10 mouse cellular contexts compared by ENCODE assay signal in genomic region chr17:21533961-21534360, GRCm38 (mm10). TPM values are rescaled to one million over a fixed set of nuclear protein-coding genes. Genes with fewer than 3 reads are reported as not detected.
DNase-seq lines count a peak whose midpoint lies in the region; ATAC-seq and TF ChIP-seq lines count a peak whose summit lies in the region.
"Had no signal": no experiment of that assay in that cellular context is flagged by ENCODE, and none has a peak within 500 bp of the region (broad histone marks: within the 10 kb centered on the region; RNA-seq: fewer than 3 reads in every experiment).

No protein-coding gene starts in this region.

- no peaks in the 10 kb centered on the region for H3K27me3 ChIP-seq in heart, embryonic 13.5 days (replicated peaks)
- H3K27me3 ChIP-seq in heart, embryonic 12.5 days (replicated peaks), result no peaks in the 10 kb centered on the region
- H3K27me3 ChIP-seq in liver, embryonic 13.5 days, result no peaks in the 10 kb centered on the region
- H3K27me3 ChIP-seq in liver, postnatal 0 days (ENCODE audit: insufficient read depth, low read length), result no peaks in the 10 kb centered on the region
- H3K27me3 ChIP-seq in intestine, embryonic 16.5 days (replicated peaks; ENCODE audit: control insufficient read depth, insufficient read depth, low read length), result no peaks in the 10 kb centered on the region
- H3K27me3 ChIP-seq: hindbrain, embryonic 12.5 days; limb, embryonic 15.5 days had no signal

- 85% methylated on average over 1 of the region's 1 CpGs for WGBS in heart, embryonic 13.5 days
- 87% methylated on average over 1 of the region's 1 CpGs for WGBS in heart, embryonic 12.5 days
- 82% methylated on average over 1 of the region's 1 CpGs for WGBS in liver, embryonic 13.5 days (ENCODE audit: insufficient replicate concordance)
- 80% methylated on average over 1 of the region's 1 CpGs for WGBS in liver, postnatal 0 days (ENCODE audit: insufficient replicate concordance)
- 100% methylated on average over 1 of the region's 1 CpGs for WGBS in intestine, embryonic 16.5 days

- H3K4me1 ChIP-seq in heart, embryonic 13.5 days, result peaks cover 26% of the 10 kb centered on the region
- peaks cover 21% of the 10 kb centered on the region for H3K4me1 ChIP-seq in heart, embryonic 12.5 days (replicated peaks)
- H3K4me1 ChIP-seq in liver, embryonic 13.5 days (replicated peaks), result peaks cover 39% of the 10 kb centered on the region
- H3K4me1 ChIP-seq in liver, postnatal 0 days (ENCODE audit: insufficient read depth), result peaks cover 26% of the 10 kb centered on the region
- H3K4me1 ChIP-seq in intestine, embryonic 16.5 days (ENCODE audit: control insufficient read depth, insufficient read depth, low read length), result peaks cover 20% of the 10 kb centered on the region

- no peak overlapping the region for H3K4me3 ChIP-seq in heart, embryonic 13.5 days
- H3K4me3 ChIP-seq in heart, embryonic 12.5 days, result no peak overlapping the region
- H3K4me3 ChIP-seq in liver, embryonic 13.5 days (replicated peaks), result no peak overlapping the region
- H3K4me3 ChIP-seq in liver, postnatal 0 days (ENCODE audit: low read depth, low read length), result no peak overlapping the region
- no peak overlapping the region for H3K4me3 ChIP-seq in intestine, embryonic 16.5 days (ENCODE audit: low read length)
- H3K4me3 ChIP-seq: hindbrain, embryonic 12.5 days; limb, embryonic 15.5 days had no signal

- H3K36me3 ChIP-seq in heart, embryonic 13.5 days, result no peaks in the 10 kb centered on the region
- no peaks in the 10 kb centered on the region for H3K36me3 ChIP-seq in heart, embryonic 12.5 days
- no peaks in the 10 kb centered on the region for H3K36me3 ChIP-seq in liver, embryonic 13.5 days
- no peaks in the 10 kb centered on the region for H3K36me3 ChIP-seq in liver, postnatal 0 days (replicated peaks; ENCODE audit: insufficient read depth, low read length)
- no peaks in the 10 kb centered on the region for H3K36me3 ChIP-seq in intestine, embryonic 16.5 days (ENCODE audit: control insufficient read depth, insufficient read depth, low read length)
- H3K36me3 ChIP-seq: hindbrain, embryonic 12.5 days; limb, embryonic 15.5 days had no signal

- no peak for TF ChIP-seq CTCF in liver, postnatal 0 days (IDR thresholded peaks at IDR 0.05; ENCODE audit: low read depth)

- ATAC-seq in heart, embryonic 13.5 days (ENCODE audit: extremely low read depth, insufficient number of reproducible peaks, low FRiP score, low TSS enrichment), result no peak
- ATAC-seq in heart, embryonic 12.5 days (ENCODE audit: insufficient number of reproducible peaks, low FRiP score), result no peak
- ATAC-seq in liver, embryonic 13.5 days (ENCODE audit: low read depth), result no peak
- no peak for ATAC-seq in liver, postnatal 0 days
- no peak for ATAC-seq in intestine, embryonic 16.5 days

- H3K9me3 ChIP-seq in heart, embryonic 13.5 days, result no peaks in the 10 kb centered on the region
- no peaks in the 10 kb centered on the region for H3K9me3 ChIP-seq in heart, embryonic 12.5 days (replicated peaks)
- no peaks in the 10 kb centered on the region for H3K9me3 ChIP-seq in liver, embryonic 13.5 days (replicated peaks)
- no peaks in the 10 kb centered on the region for H3K9me3 ChIP-seq in liver, postnatal 0 days (ENCODE audit: low read length)
- H3K9me3 ChIP-seq in intestine, embryonic 16.5 days (ENCODE audit: control insufficient read depth, low read length), result no peaks in the 10 kb centered on the region
- H3K9me3 ChIP-seq: hindbrain, embryonic 12.5 days; limb, embryonic 15.5 days had no signal

- peak overlapping the region; percentile 28; the same call in 1 of the 2 replicates for H3K27ac ChIP-seq in heart, embryonic 13.5 days (replicated peaks)
- no peak overlapping the region for H3K27ac ChIP-seq in heart, embryonic 12.5 days (ENCODE audit: poor library complexity, severe bottlenecking)
- no peak overlapping the region for H3K27ac ChIP-seq in liver, embryonic 13.5 days
- 0 out of 2 replicates have a peak overlapping the region, but pooled peaks have one; percentile 7 for H3K27ac ChIP-seq in liver, postnatal 0 days (ENCODE audit: low read depth)
- no peak overlapping the region for H3K27ac ChIP-seq in intestine, embryonic 16.5 days (ENCODE audit: low read length)
- H3K27ac ChIP-seq: hindbrain, embryonic 12.5 days had no signal

- no peak for TF ChIP-seq EP300 in liver, postnatal 0 days (IDR thresholded peaks at IDR 0.05; ENCODE audit: low read depth)

- H3K9ac ChIP-seq in heart, embryonic 13.5 days, result peak overlapping the region; percentile 21; the same call in 1 of the 2 replicates
- H3K9ac ChIP-seq in heart, embryonic 12.5 days, result no peak overlapping the region
- H3K9ac ChIP-seq in liver, embryonic 13.5 days, result no peak overlapping the region
- H3K9ac ChIP-seq in liver, postnatal 0 days (replicated peaks), result no peak overlapping the region
- no peak overlapping the region for H3K9ac ChIP-seq in intestine, embryonic 16.5 days (ENCODE audit: low read depth, low read length)
- H3K9ac ChIP-seq: hindbrain, embryonic 12.5 days; limb, embryonic 15.5 days had no signal

- H3K4me2 ChIP-seq in heart, embryonic 13.5 days, result 0 out of 2 replicates have a peak overlapping the region, but pooled peaks have one; percentile 26
- no peak overlapping the region for H3K4me2 ChIP-seq in heart, embryonic 12.5 days
- H3K4me2 ChIP-seq in liver, embryonic 13.5 days, result 0 out of 2 replicates have a peak overlapping the region, but pooled peaks have one; percentile 17
- no peak overlapping the region for H3K4me2 ChIP-seq in liver, postnatal 0 days (ENCODE audit: low read depth, low read length)
- H3K4me2 ChIP-seq in intestine, embryonic 16.5 days (ENCODE audit: low read depth, low read length), result no peak overlapping the region
- H3K4me2 ChIP-seq: hindbrain, embryonic 12.5 days had no signal

- peak; percentile 24 to 73 for DNase-seq in adrenal gland, adult (ENCODE audit: inconsistent age in 2 of 2, low spot score in 1 of 2)
- DNase-seq in adrenal gland, postnatal 36 days, result no peak
- DNase-seq in liver, embryonic 13.5 days, result no peak
- no peak for DNase-seq in liver
- no peak for DNase-seq in liver, postnatal 0 days

RNA-seq across cellular contexts. Expression of gene Zfp52, which starts 1.4 kb away (rescaled TPM):
- total RNA-seq in adrenal gland, postnatal 36 days (2021), result 10 to 100 TPM; 29.6 to 33.9 TPM
- 2.7 and 3.3 TPM in 2 replicates for polyA plus RNA-seq in heart, embryonic 13.5 days (2015; fragmentation: Nextera tagmentation; extraction: Ambion mirVana)
- polyA plus RNA-seq in heart, embryonic 12.5 days (2016; fragmentation: Nextera tagmentation; extraction: Ambion mirVana), result 2.6 and 2.9 TPM in 2 replicates
- 0.92 and 1.5 TPM in 2 replicates for polyA plus RNA-seq in liver, embryonic 13.5 days (2015; fragmentation: Nextera tagmentation; extraction: Ambion mirVana)
- polyA plus RNA-seq in liver, postnatal 0 days (2015; fragmentation: Nextera tagmentation; extraction: Ambion mirVana), result 0.85 and 1.2 TPM in 2 replicates
- polyA plus RNA-seq in intestine, embryonic 16.5 days (2015; fragmentation: Nextera tagmentation; extraction: Ambion mirVana), result 3.1 and 3.4 TPM in 2 replicates

RNA-seq across cellular contexts. Expression of gene Zfp948, which starts 32.8 kb away (rescaled TPM):
- 10 to 100 TPM; 10.6 to 14.2 TPM for total RNA-seq in adrenal gland, postnatal 36 days (2021)
- 11.9 and 13.0 TPM in 2 replicates for polyA plus RNA-seq in heart, embryonic 13.5 days (2015; fragmentation: Nextera tagmentation; extraction: Ambion mirVana)
- polyA plus RNA-seq in heart, embryonic 12.5 days (2016; fragmentation: Nextera tagmentation; extraction: Ambion mirVana), result 14.4 and 15.1 TPM in 2 replicates
- 5.8 and 7.1 TPM in 2 replicates for polyA plus RNA-seq in liver, embryonic 13.5 days (2015; fragmentation: Nextera tagmentation; extraction: Ambion mirVana)
- polyA plus RNA-seq in liver, postnatal 0 days (2015; fragmentation: Nextera tagmentation; extraction: Ambion mirVana), result 3.2 and 3.7 TPM in 2 replicates
- 17.7 and 18.2 TPM in 2 replicates for polyA plus RNA-seq in intestine, embryonic 16.5 days (2015; fragmentation: Nextera tagmentation; extraction: Ambion mirVana)

RNA-seq across cellular contexts. Expression of gene Zfp53, which starts 45.2 kb away (rescaled TPM):
- total RNA-seq in adrenal gland, postnatal 36 days (2021), result 1 to 10 TPM; 3.5 to 3.9 TPM
- 5.7 and 6.2 TPM in 2 replicates for polyA plus RNA-seq in heart, embryonic 13.5 days (2015; fragmentation: Nextera tagmentation; extraction: Ambion mirVana)
- polyA plus RNA-seq in heart, embryonic 12.5 days (2016; fragmentation: Nextera tagmentation; extraction: Ambion mirVana), result 5.6 and 5.9 TPM in 2 replicates
- 3.2 and 5.2 TPM in 2 replicates for polyA plus RNA-seq in liver, embryonic 13.5 days (2015; fragmentation: Nextera tagmentation; extraction: Ambion mirVana)
- polyA plus RNA-seq in liver, postnatal 0 days (2015; fragmentation: Nextera tagmentation; extraction: Ambion mirVana), result 2.7 and 3.5 TPM in 2 replicates
- 11.2 and 12.1 TPM in 2 replicates for polyA plus RNA-seq in intestine, embryonic 16.5 days (2015; fragmentation: Nextera tagmentation; extraction: Ambion mirVana)

Comparison
In these comparisons a context has a peak if more than half of its experiments do, and no peak if none do; other contexts are left out.
1. DNase-seq: peak in adrenal gland, adult (2 of 2); none in adrenal gland, postnatal 36 days (0 of 2), liver, embryonic 13.5 days (single experiment), liver (single experiment) and liver, postnatal 0 days (single experiment).
2. H3K27ac ChIP-seq: peak in heart, embryonic 13.5 days (single experiment) and liver, postnatal 0 days (single experiment); none in heart, embryonic 12.5 days (single experiment), liver, embryonic 13.5 days (single experiment) and intestine, embryonic 16.5 days (single experiment).
3. H3K4me2 ChIP-seq: peak in heart, embryonic 13.5 days (single experiment) and liver, embryonic 13.5 days (single experiment); none in heart, embryonic 12.5 days (single experiment), liver, postnatal 0 days (single experiment) and intestine, embryonic 16.5 days (single experiment).